Mouse (Mus musculus) lung, embryonic 14.5 days (tissue): ENCODE results near the gene Homer2. TPM values are rescaled to one million over a fixed set of nuclear protein-coding genes. Genes with fewer than 3 reads are reported as not detected.

ENCODE experiments used
- ATAC-seq: fragments of 200-750 bp; cut with Nextera tagmentation; 2 replicates; pipeline ENCODE4 v1.8.0; 2017; ENCODE audit warnings: mild to moderate bottlenecking, moderate TSS enrichment, moderate library complexity; ENCODE audit not compliant: insufficient read depth
- DNase-seq: peaks from one replicate; pipeline ENCODE4 v3.0.0-alpha.2; 2015
- H3K27ac ChIP-seq: fragments of 300-500 bp; sonication (generic); 2 replicates; pipeline ENCODE4 v1.5.1; 2014; ENCODE audit warnings: low read depth, mild to moderate bottlenecking, moderate library complexity
- H3K27me3 ChIP-seq: fragments of 300-500 bp; sonication (generic); 2 replicates; pipeline ENCODE4 v1.6.1; 2014; ENCODE audit warnings: low read length, control low read depth; ENCODE audit not compliant: insufficient read depth
- H3K36me3 ChIP-seq: fragments of 300-500 bp; sonication (generic); 2 replicates; pipeline ENCODE4 v1.6.1; 2014; ENCODE audit warnings: control low read depth; ENCODE audit not compliant: insufficient read depth
- H3K4me1 ChIP-seq: fragments of 300-500 bp; sonication (generic); 2 replicates; pipeline ENCODE4 v1.6.1; 2014; ENCODE audit warnings: antibody characterized with exemption, control low read depth; ENCODE audit not compliant: insufficient read depth
- H3K4me2 ChIP-seq: fragments of 300-500 bp; sonication (generic); 2 replicates; pipeline ENCODE4 v1.6.1; 2014; ENCODE audit warnings: mild to moderate bottlenecking
- H3K4me3 ChIP-seq: fragments of 300-500 bp; sonication (generic); 2 replicates; pipeline ENCODE4 v1.5.1; 2014; ENCODE audit warnings: low read depth, low read length
- H3K9ac ChIP-seq: fragments of 300-500 bp; sonication (generic); 2 replicates; pipeline ENCODE4 v1.6.1; 2014
- H3K9me3 ChIP-seq: fragments of 300-500 bp; sonication (generic); 2 replicates; pipeline ENCODE4 v1.6.1; 2016; ENCODE audit warnings: low read depth, low read length, control low read depth
- CTCF ChIP-seq: IDR thresholded peaks from 2 replicates; pipeline ENCODE4 v1.5.1; 2016; ENCODE audit warnings: antibody characterized with exemption, low read depth
- WGBS: fragments of 180-500 bp; shearing (Covaris S2); extraction: QIAGEN DNeasy Blood & Tissue Kit; methylation state at CpG from one replicate; pipeline ENCODE4 v1.1.7; 2014; 5-methylcytosine and 5-hydroxymethylcytosine counted together
- polyA plus RNA-seq: library from polyadenylated mRNA; unstranded; fragments of >200 nt; fragmentation: Nextera tagmentation; extraction: Ambion mirVana; gene quantifications from 2 replicates; pipeline ENCODE4 v1.2.1, GENCODE M21; 2014

Homer2 gene
- polyA plus RNA-seq, 1 experiment from 2014 or later = 38.2 TPM

DNA sequence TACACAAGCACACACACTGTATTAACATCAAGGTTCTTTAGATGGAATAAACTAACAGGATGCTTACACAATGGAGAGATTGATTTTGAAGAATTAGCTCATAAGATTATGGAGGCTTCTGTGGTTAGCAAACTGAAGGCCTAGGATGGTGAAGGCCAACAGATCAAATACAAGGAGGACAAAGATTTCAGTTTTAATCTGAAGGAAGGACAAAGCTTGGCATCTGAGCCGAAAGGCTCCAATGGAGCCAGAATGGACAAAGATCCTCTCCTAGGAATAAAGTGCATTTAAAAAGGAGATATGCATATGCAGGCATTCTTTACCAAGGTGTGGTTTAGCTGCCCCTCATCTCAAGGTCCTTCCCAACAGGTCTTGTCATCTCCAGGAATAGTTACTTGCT is 137.5 kb downstream of the Homer2 start:
- no peaks in the 10 kb centered on the region for H3K9me3 ChIP-seq
- no peaks in the 10 kb centered on the region for H3K27me3 ChIP-seq
- DNase-seq (no peak), ATAC-seq (no peak)
- no peak overlapping the region for H3K27ac ChIP-seq
- no peak overlapping the region for H3K4me2 ChIP-seq
- no peak overlapping the region for H3K9ac ChIP-seq
- peaks cover 1% of the 10 kb centered on the region; the same call in 1 of the 2 replicates for H3K36me3 ChIP-seq
- no peak for TF ChIP-seq CTCF
- H3K4me3 ChIP-seq = no peak overlapping the region
- 0 out of 2 replicates have a peak, but pooled peaks cover 5% of the 10 kb centered on the region for H3K4me1 ChIP-seq
- WGBS = 84% methylated on average over 1 of the region's 1 CpGs

GRCm38 (mm10) chr7:81567396-81567795 is 139.9 kb downstream of the Homer2 start:
- WGBS = 87% methylated on average over 5 of the region's 5 CpGs
- 0 out of 2 replicates have a peak, but pooled peaks cover 4% of the 10 kb centered on the region for H3K4me1 ChIP-seq
- ATAC-seq = no peak
- H3K4me3 ChIP-seq = no peak overlapping the region
- DNase-seq = no peak
- H3K9ac ChIP-seq = no peak overlapping the region
- TF ChIP-seq CTCF = no peak
- H3K36me3 ChIP-seq = no peaks in the 10 kb centered on the region
- H3K4me2 ChIP-seq = no peak overlapping the region
- no peaks in the 10 kb centered on the region for H3K27me3 ChIP-seq
- H3K27ac ChIP-seq = no peak overlapping the region
- H3K9me3 ChIP-seq = no peaks in the 10 kb centered on the region

DNA sequence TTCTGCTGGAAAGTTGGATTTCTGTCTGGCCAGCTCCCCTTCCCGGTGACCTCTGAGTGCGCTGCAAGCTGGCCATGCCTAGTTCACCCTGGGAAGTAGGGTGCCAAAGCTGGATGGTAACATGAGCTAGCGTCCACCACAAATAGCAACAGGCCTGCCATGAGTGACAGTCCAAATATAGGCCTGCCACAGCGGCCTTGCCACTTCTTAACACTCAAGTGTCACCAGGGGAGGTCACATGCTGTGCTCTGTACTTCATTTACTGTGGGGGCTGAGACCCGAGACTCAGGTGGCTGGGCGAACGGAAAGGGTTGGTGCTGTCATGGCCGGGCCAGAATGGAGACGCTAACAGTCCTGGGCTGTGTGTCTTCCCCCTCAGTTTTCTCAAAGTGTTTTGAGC is 140.4 kb downstream of the Homer2 start, which contains the start of gene Fsd2:
Gene Fsd2 (minus strand): TSS at position 53 of the 400 bp plus-strand sequence.
- Histone ChIP-seq H3K27me3 (no peaks in the 10 kb centered on the region), H3K9ac (no peak within 1 kb of the TSS), H3K9me3 (no peaks in the 10 kb centered on the region), H3K36me3 (no peaks in the 10 kb centered on the region), H3K27ac (no peak within 1 kb of the TSS), H3K4me1 (no peaks in the 10 kb centered on the region), H3K4me3 (no peak within 1 kb of the TSS), H3K4me2 (no peak within 1 kb of the TSS)
- DNase-seq (no peak), ATAC-seq (no peak)
- 63% methylated on average over 9 of the region's 9 CpGs for WGBS
- TF ChIP-seq CTCF = no peak

DNA sequence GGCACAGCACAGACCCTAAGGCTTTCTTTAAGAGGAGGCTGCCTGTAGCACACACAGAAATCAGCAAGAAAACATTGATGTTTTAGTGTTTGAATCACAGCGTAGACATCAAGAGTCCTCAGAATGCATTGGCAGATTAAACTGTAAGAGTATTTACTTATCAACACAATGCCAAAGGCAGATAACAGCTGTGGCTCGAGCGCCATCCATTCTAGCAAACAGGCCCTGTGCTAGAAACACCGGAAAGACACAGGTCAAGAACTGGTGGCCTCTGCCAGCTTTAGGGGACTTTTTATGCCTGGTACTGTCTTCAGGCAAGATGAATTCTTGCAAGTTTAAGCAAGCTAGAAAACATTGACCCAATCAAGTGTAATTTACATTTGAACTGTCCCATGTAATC is 141.0 kb downstream of the Homer2 start:
- Histone ChIP-seq H3K4me3 (no peak overlapping the region), H3K36me3 (no peaks in the 10 kb centered on the region), H3K4me1 (0 out of 2 replicates have a peak, but pooled peaks cover under 1% of the 10 kb centered on the region), H3K9me3 (no peaks in the 10 kb centered on the region), H3K9ac (no peak overlapping the region), H3K27me3 (no peaks in the 10 kb centered on the region), H3K4me2 (no peak overlapping the region), H3K27ac (no peak overlapping the region)
- ATAC-seq = no peak
- WGBS = 60% methylated on average over 4 of the region's 4 CpGs
- no peak for TF ChIP-seq CTCF
- DNase-seq = no peak

DNA sequence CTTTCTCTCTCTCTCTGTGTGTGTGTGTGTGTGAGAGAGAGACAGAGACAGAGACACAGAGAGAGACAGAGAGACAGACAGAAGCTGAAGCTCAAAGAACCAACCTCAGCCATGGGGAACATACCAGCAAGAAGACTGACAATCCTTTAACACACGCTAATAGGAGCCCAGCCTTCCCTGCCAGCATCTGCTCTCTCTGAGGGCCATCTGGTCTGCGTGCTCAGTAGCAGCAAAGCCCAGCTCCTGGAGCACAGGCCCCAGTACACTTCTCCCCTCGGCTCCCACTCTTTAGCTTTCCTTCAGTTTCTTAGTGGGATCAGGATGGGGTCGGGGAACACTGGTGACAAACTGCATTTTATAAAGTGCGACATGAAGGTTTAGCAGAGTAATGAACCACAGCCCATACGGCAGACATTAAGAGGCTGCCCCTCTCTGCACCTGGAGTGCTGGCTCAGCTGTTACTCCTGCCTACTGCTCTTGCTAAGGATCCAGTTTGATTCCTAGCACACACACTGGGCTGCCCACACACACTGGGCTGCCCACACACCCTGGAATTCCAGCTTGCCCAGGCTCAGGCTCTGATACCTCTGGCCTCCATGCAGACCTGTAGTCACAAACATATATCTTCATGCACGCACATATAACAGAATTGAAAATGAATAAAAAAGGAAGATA is 141.8 kb downstream of the Homer2 start:
- no peak for ATAC-seq
- 43% methylated on average over 7 of the region's 7 CpGs for WGBS
- no peak overlapping the region for H3K27ac ChIP-seq
- H3K27me3 ChIP-seq = no peaks in the 10 kb centered on the region
- no peaks in the 10 kb centered on the region for H3K9me3 ChIP-seq
- peaks cover 8% of the 10 kb centered on the region for H3K4me1 ChIP-seq
- H3K9ac ChIP-seq = no peak overlapping the region
- no peak overlapping the region for H3K4me3 ChIP-seq
- DNase-seq = no peak
- H3K4me2 ChIP-seq = no peak overlapping the region
- H3K36me3 ChIP-seq = no peaks in the 10 kb centered on the region
- no peak for TF ChIP-seq CTCF

- no peak overlapping the region for H3K27ac ChIP-seq
- no peak overlapping the region for H3K4me3 ChIP-seq
- no peak overlapping the region for H3K9ac ChIP-seq
- 76% methylated on average over 7 of the region's 7 CpGs for WGBS
- no peak overlapping the region for H3K4me2 ChIP-seq
- no peak for DNase-seq
- ATAC-seq = no peak
- H3K27me3 ChIP-seq = no peaks in the 10 kb centered on the region
- TF ChIP-seq CTCF = no peak
- peaks cover 15% of the 10 kb centered on the region for H3K4me1 ChIP-seq
- H3K9me3 ChIP-seq = no peaks in the 10 kb centered on the region
- no peaks in the 10 kb centered on the region for H3K36me3 ChIP-seq
Observed at GRCm38 (mm10) chr7:81564766-81565165, 142.6 kb downstream of the Homer2 start.

- H3K9ac ChIP-seq = no peak overlapping the region
Observed at GRCm38 (mm10) chr7:81563506-81564015, 143.8 kb downstream of the Homer2 start.

More at GRCm38 (mm10) chr7:81563506-81564015, 143.8 kb downstream of the Homer2 start:
- Histone ChIP-seq H3K4me3 (no peak overlapping the region), H3K27me3 (no peaks in the 10 kb centered on the region), H3K9me3 (no peaks in the 10 kb centered on the region), H3K36me3 (no peaks in the 10 kb centered on the region), H3K4me2 (no peak overlapping the region), H3K27ac (no peak overlapping the region), H3K4me1 (peaks cover 15% of the 10 kb centered on the region)
- no peak for DNase-seq
- 70% methylated on average over 4 of the region's 4 CpGs for WGBS
- TF ChIP-seq CTCF = no peak
- no peak for ATAC-seq
